Comparison of ENCODE assay signal across 8 mouse cellular contexts in genomic region chr16:30310647-30311046, GRCm38 (mm10). TPM values are rescaled to one million over a fixed set of nuclear protein-coding genes. Genes with fewer than 3 reads are reported as not detected.
A peak's percentile ranks its signal among the peaks of the same experiment; 100 is the strongest.
DNase-seq lines count a peak whose midpoint lies in the region; ATAC-seq lines count a peak whose summit lies in the region.

Gp5 (minus strand) TSS chr16:30310779.

- H3K36me3 ChIP-seq in kidney, embryonic 15.5 days = peaks cover 9% of the 10 kb centered on the region
- peaks cover 18% of the 10 kb centered on the region for H3K36me3 ChIP-seq in hindbrain, embryonic 14.5 days (replicated peaks; ENCODE audit: control insufficient read depth, insufficient read depth)
- H3K36me3 ChIP-seq in midbrain, embryonic 14.5 days (ENCODE audit: control insufficient read depth, insufficient read depth, low read length) = peaks cover 8% of the 10 kb centered on the region

- peaks cover 65% of the 10 kb centered on the region for H3K27me3 ChIP-seq in kidney, embryonic 15.5 days
- H3K27me3 ChIP-seq in hindbrain, embryonic 14.5 days (ENCODE audit: control insufficient read depth, insufficient read depth, low read length) = peaks cover 57% of the 10 kb centered on the region
- H3K27me3 ChIP-seq in midbrain, embryonic 14.5 days (ENCODE audit: control insufficient read depth, insufficient read depth, low read length) = peaks cover 61% of the 10 kb centered on the region

- H3K4me1 ChIP-seq in kidney, embryonic 15.5 days = peaks cover 23% of the 10 kb centered on the region
- peaks cover 21% of the 10 kb centered on the region for H3K4me1 ChIP-seq in hindbrain, embryonic 14.5 days (replicated peaks; ENCODE audit: control insufficient read depth, insufficient read depth, low read length)
- peaks cover 11% of the 10 kb centered on the region; the same call in 1 of the 2 replicates for H3K4me1 ChIP-seq in midbrain, embryonic 14.5 days (ENCODE audit: control insufficient read depth, insufficient read depth, low read length)

- no peak for DNase-seq in kidney, postnatal 25 days
- DNase-seq in c-Kit-positive CD71-positive TER-119-negative erythroid progenitor cells, embryonic 14.5 days (ENCODE audit: low read depth) = peak; percentile 48
- no peak for DNase-seq in hindbrain, embryonic 14.5 days (ENCODE audit: low spot score)
- DNase-seq in midbrain, embryonic 14.5 days = no peak
- DNase-seq in left cerebral cortex, postnatal 36 days (ENCODE audit: low spot score in 2 of 2) = no peak
- no peak for DNase-seq in yolk sac, embryonic 10.5 days (ENCODE audit: low spot score)
- no peak for DNase-seq in adrenal gland, adult (ENCODE audit: inconsistent age in 2 of 2, low spot score in 1 of 2)

- ATAC-seq in kidney, embryonic 15.5 days (replicated peaks; ENCODE audit: low FRiP score) = no peak
- ATAC-seq in hindbrain, embryonic 14.5 days (ENCODE audit: low FRiP score) = no peak
- no peak for ATAC-seq in midbrain, embryonic 14.5 days (ENCODE audit: low FRiP score, low TSS enrichment)

- H3K9ac ChIP-seq in kidney, embryonic 15.5 days = 0 out of 2 replicates have a peak within 1 kb of the TSS, but pooled peaks have one; percentile 47
- peak within 1 kb of the TSS; percentile 57; the same call in 1 of the 2 replicates for H3K9ac ChIP-seq in hindbrain, embryonic 14.5 days
- H3K9ac ChIP-seq in midbrain, embryonic 14.5 days (replicated peaks; ENCODE audit: low read length) = peak within 1 kb of the TSS; percentile 53; the same call in 1 of the 2 replicates

- peak within 1 kb of the TSS; percentile 99 for H3K4me2 ChIP-seq in kidney, embryonic 15.5 days
- peak within 1 kb of the TSS; percentile 95 for H3K4me2 ChIP-seq in hindbrain, embryonic 14.5 days (replicated peaks)
- H3K4me2 ChIP-seq in midbrain, embryonic 14.5 days (ENCODE audit: low read length) = peak within 1 kb of the TSS; percentile 97

- H3K4me3 ChIP-seq in kidney, embryonic 15.5 days (replicated peaks) = peak within 1 kb of the TSS; percentile 56
- peak within 1 kb of the TSS; percentile 52 for H3K4me3 ChIP-seq in hindbrain, embryonic 14.5 days (replicated peaks; ENCODE audit: low read length)
- H3K4me3 ChIP-seq in midbrain, embryonic 14.5 days (replicated peaks; ENCODE audit: low read depth, low read length) = peak within 1 kb of the TSS; percentile 57

- H3K27ac ChIP-seq in kidney, embryonic 15.5 days = no peak within 1 kb of the TSS
- H3K27ac ChIP-seq in hindbrain, embryonic 14.5 days = no peak within 1 kb of the TSS
- no peak within 1 kb of the TSS for H3K27ac ChIP-seq in midbrain, embryonic 14.5 days (replicated peaks; ENCODE audit: low read depth, low read length)

- no peaks in the 10 kb centered on the region for H3K9me3 ChIP-seq in kidney, embryonic 15.5 days (replicated peaks)
- H3K9me3 ChIP-seq in hindbrain, embryonic 14.5 days (ENCODE audit: control insufficient read depth, low read length) = no peaks in the 10 kb centered on the region
- no peaks in the 10 kb centered on the region for H3K9me3 ChIP-seq in midbrain, embryonic 14.5 days (ENCODE audit: control insufficient read depth, low read length)

- intact Hi-C loops in left cerebral cortex, postnatal 36 days (cut with DNase I) = loop anchor here (2.0 to 10.0 kb wide), 2 partner anchors 58 to 686 kb away; no protein-coding TSS in a partner anchor

RNA-seq across cellular contexts. Expression of gene Gp5, which starts in this region (rescaled TPM):
- 0.90 and 0.93 TPM in 2 replicates for polyA plus RNA-seq in kidney, embryonic 15.5 days (2015; fragmentation: Nextera tagmentation; extraction: Ambion mirVana)
- 0.64 and 0.68 TPM in 2 replicates for polyA plus RNA-seq in hindbrain, embryonic 14.5 days (2014; fragmentation: Nextera tagmentation; extraction: Ambion mirVana)
- 0.23 and 0.30 TPM in 2 replicates for polyA plus RNA-seq in midbrain, embryonic 14.5 days (2014; fragmentation: Nextera tagmentation; extraction: Ambion mirVana)
- total RNA-seq in left cerebral cortex, postnatal 36 days (2021) = 1 to 10 TPM in 1 of 2 experiments, under 1 TPM in 1; 0.99 to 1.2 TPM
